Mouse (Mus musculus) kidney, embryonic 14.5 days (tissue): Measurements from ENCODE around the gene Rims3. TPM values are rescaled to one million over a fixed set of nuclear protein-coding genes. Genes with fewer than 3 reads are reported as not detected.

ENCODE experiments used
- microRNA-seq: library from miRNA; unstranded; fragments of <30 nt; microRNA quantifications from one replicate; pipeline ENCODE4, GENCODE M21; 2016
- polyA plus RNA-seq: library from polyadenylated mRNA; unstranded; fragments of >200 nt; fragmentation: Nextera tagmentation; extraction: Ambion mirVana; gene quantifications from 2 replicates; pipeline ENCODE4 v1.2.1, GENCODE M21; 2014

Gene Rims3
- polyA plus RNA-seq, 1 experiment from 2014 or later = 0.31 TPM

Small RNAs within 50 kb of the gene (microRNA-seq; reads per million reads assigned to microRNA genes)
- not detected for gene Gm23936

Other genes starting within 250 kb of the Rims3 start
- gene Cited4, start 188.2 kb upstream of the Rims3 start, polyA plus RNA-seq = 9.3 and 11.0 TPM in 2 replicates
- 0.51 and 0.73 TPM in 2 replicates for gene Kcnq4, start 106.2 kb upstream of the Rims3 start, polyA plus RNA-seq
- gene Nfyc, start 23.2 kb upstream of the Rims3 start, polyA plus RNA-seq = 106 and 133 TPM in 2 replicates
- 25.9 and 29.0 TPM in 2 replicates for gene Exo5, start 70.2 kb downstream of the Rims3 start, polyA plus RNA-seq
- gene Zfp69, start 96.9 kb downstream of the Rims3 start, polyA plus RNA-seq = 9.0 and 9.9 TPM in 2 replicates
- gene Smap2, start 162.4 kb downstream of the Rims3 start, polyA plus RNA-seq = 13.5 and 20.2 TPM in 2 replicates
- 1.7 and 3.2 TPM in 2 replicates for gene Col9a2, start 184.6 kb downstream of the Rims3 start, polyA plus RNA-seq
- 20.6 and 28.5 TPM in 2 replicates for gene Zmpste24, start 243.4 kb downstream of the Rims3 start, polyA plus RNA-seq